ENCODE assay signal across 9 mouse cellular contexts in genomic region chr19:7422656-7423027, GRCm38 (mm10). TPM values are rescaled to one million over a fixed set of nuclear protein-coding genes. Genes with fewer than 3 reads are reported as not detected.
DNase-seq lines count a peak whose midpoint lies in the region; ATAC-seq lines count a peak whose summit lies in the region.
"Had no signal": no experiment of that assay in that cellular context is flagged by ENCODE, and none has a peak within 500 bp of the region (broad histone marks: within the 10 kb centered on the region; RNA-seq: fewer than 3 reads in every experiment).

No protein-coding gene starts in this region.

- DNase-seq in kidney, postnatal 4 days: no peak
- peak; percentile 35 for DNase-seq in embryonic facial prominence, embryonic 11.5 days (ENCODE audit: low spot score)
- DNase-seq in midbrain, embryonic 14.5 days: no peak
- DNase-seq in B cell, adult 2 months: no peak
- DNase-seq in cerebellum, adult 18-20 months: no peak
- no peak for DNase-seq in spleen, postnatal 10 days (ENCODE audit: low spot score in 2 of 2)

- H3K4me1 ChIP-seq in kidney, embryonic 14.5 days (ENCODE audit: control insufficient read depth, insufficient read depth, low read length): peaks cover 56% of the 10 kb centered on the region
- H3K4me1 ChIP-seq in embryonic facial prominence, embryonic 11.5 days (ENCODE audit: control insufficient read depth, insufficient read depth, low read length): peaks cover 32% of the 10 kb centered on the region
- peaks cover 68% of the 10 kb centered on the region for H3K4me1 ChIP-seq in hindbrain, embryonic 15.5 days (replicated peaks)
- peaks cover 64% of the 10 kb centered on the region for H3K4me1 ChIP-seq in midbrain, embryonic 14.5 days (ENCODE audit: control insufficient read depth, insufficient read depth, low read length)

- H3K36me3 ChIP-seq in kidney, embryonic 14.5 days (ENCODE audit: control insufficient read depth, insufficient read depth, low read length): peaks cover 66% of the 10 kb centered on the region
- peaks cover 13% of the 10 kb centered on the region for H3K36me3 ChIP-seq in embryonic facial prominence, embryonic 11.5 days (replicated peaks; ENCODE audit: control insufficient read depth, insufficient read depth, low read depth, low read length)
- peaks cover 27% of the 10 kb centered on the region for H3K36me3 ChIP-seq in hindbrain, embryonic 15.5 days
- H3K36me3 ChIP-seq in midbrain, embryonic 14.5 days (ENCODE audit: control insufficient read depth, insufficient read depth, low read length): peaks cover 76% of the 10 kb centered on the region

- 9% methylated on average over 35 of the region's 35 CpGs for WGBS in kidney, embryonic 14.5 days
- WGBS in embryonic facial prominence, embryonic 11.5 days: 11% methylated on average over 26 of the region's 35 CpGs
- WGBS in hindbrain, embryonic 15.5 days: 13% methylated on average over 29 of the region's 35 CpGs
- 3% methylated on average over 35 of the region's 35 CpGs for WGBS in midbrain, embryonic 14.5 days

- peak overlapping the region; percentile 20 for H3K4me3 ChIP-seq in kidney, embryonic 14.5 days (ENCODE audit: low read length)
- H3K4me3 ChIP-seq in embryonic facial prominence, embryonic 11.5 days (ENCODE audit: low read depth, low read length): peak overlapping the region; percentile 4; the same call in 1 of the 2 replicates
- H3K4me3 ChIP-seq in hindbrain, embryonic 15.5 days: peak overlapping the region; percentile 34
- H3K4me3 ChIP-seq in midbrain, embryonic 14.5 days (replicated peaks; ENCODE audit: low read depth, low read length): peak overlapping the region; percentile 35
- H3K4me3 ChIP-seq: erythroblast, embryonic 14.5 days had no signal

- H3K9me3 ChIP-seq in kidney, embryonic 14.5 days (ENCODE audit: control insufficient read depth, low read length): no peaks in the 10 kb centered on the region
- H3K9me3 ChIP-seq in embryonic facial prominence, embryonic 11.5 days (replicated peaks; ENCODE audit: control insufficient read depth, low read length): no peaks in the 10 kb centered on the region
- H3K9me3 ChIP-seq in hindbrain, embryonic 15.5 days: no peaks in the 10 kb centered on the region
- H3K9me3 ChIP-seq in midbrain, embryonic 14.5 days (ENCODE audit: control insufficient read depth, low read length): no peaks in the 10 kb centered on the region

- peak overlapping the region; percentile 31 for H3K4me2 ChIP-seq in kidney, embryonic 14.5 days (replicated peaks; ENCODE audit: low read depth, low read length)
- H3K4me2 ChIP-seq in embryonic facial prominence, embryonic 11.5 days (ENCODE audit: low read depth, low read length): peak overlapping the region; percentile 42
- H3K4me2 ChIP-seq in hindbrain, embryonic 15.5 days: peak overlapping the region; percentile 93
- H3K4me2 ChIP-seq in midbrain, embryonic 14.5 days (ENCODE audit: low read length): peak overlapping the region; percentile 95

- ATAC-seq in kidney, embryonic 14.5 days (ENCODE audit: low FRiP score, low TSS enrichment): peak; percentile 16; the same call in 1 of the 2 replicates
- ATAC-seq in embryonic facial prominence, embryonic 11.5 days (replicated peaks; ENCODE audit: insufficient number of reproducible peaks, low FRiP score, low TSS enrichment, low read depth): peak; percentile 16; the same call in 1 of the 2 replicates
- no peak for ATAC-seq in hindbrain, embryonic 15.5 days (ENCODE audit: low FRiP score, low read depth)
- no peak for ATAC-seq in midbrain, embryonic 14.5 days (ENCODE audit: low FRiP score, low TSS enrichment)

- H3K27ac ChIP-seq in kidney, embryonic 14.5 days (ENCODE audit: low read depth, low read length): peak overlapping the region; percentile 59
- H3K27ac ChIP-seq in embryonic facial prominence, embryonic 11.5 days (replicated peaks; ENCODE audit: low read depth, low read length): no peak overlapping the region
- peak overlapping the region; percentile 86 for H3K27ac ChIP-seq in hindbrain, embryonic 15.5 days (replicated peaks)
- H3K27ac ChIP-seq in midbrain, embryonic 14.5 days (replicated peaks; ENCODE audit: low read depth, low read length): peak overlapping the region; percentile 93

- no peaks in the 10 kb centered on the region; the same call in 1 of the 2 replicates for H3K27me3 ChIP-seq in kidney, embryonic 14.5 days (ENCODE audit: control insufficient read depth, insufficient read depth, low read length)
- no peaks in the 10 kb centered on the region for H3K27me3 ChIP-seq in embryonic facial prominence, embryonic 11.5 days (ENCODE audit: control insufficient read depth, insufficient read depth, low read length)
- no peaks in the 10 kb centered on the region for H3K27me3 ChIP-seq in hindbrain, embryonic 15.5 days
- H3K27me3 ChIP-seq in midbrain, embryonic 14.5 days (ENCODE audit: control insufficient read depth, insufficient read depth, low read length): no peaks in the 10 kb centered on the region

- peak overlapping the region; percentile 46 for H3K9ac ChIP-seq in kidney, embryonic 14.5 days (ENCODE audit: low read depth, low read length)
- H3K9ac ChIP-seq in embryonic facial prominence, embryonic 11.5 days (replicated peaks; ENCODE audit: low read length): peak overlapping the region; percentile 48
- peak overlapping the region; percentile 55 for H3K9ac ChIP-seq in hindbrain, embryonic 15.5 days
- H3K9ac ChIP-seq in midbrain, embryonic 14.5 days (replicated peaks; ENCODE audit: low read length): peak overlapping the region; percentile 100

RNA-seq across cellular contexts. Expression of gene 2700081O15Rik, which starts 5.2 kb away (rescaled TPM):
- polyA plus RNA-seq in kidney, embryonic 14.5 days (2014; fragmentation: Nextera tagmentation; extraction: Ambion mirVana): 9.8 and 10.4 TPM in 2 replicates
- polyA plus RNA-seq in embryonic facial prominence, embryonic 11.5 days (2014; fragmentation: Nextera tagmentation; extraction: Ambion mirVana): 10.4 and 11.4 TPM in 2 replicates
- 15.3 and 17.2 TPM in 2 replicates for polyA plus RNA-seq in hindbrain, embryonic 15.5 days (2015; fragmentation: Nextera tagmentation; extraction: Ambion mirVana)
- polyA plus RNA-seq in midbrain, embryonic 14.5 days (2014; fragmentation: Nextera tagmentation; extraction: Ambion mirVana): 18.5 and 19.5 TPM in 2 replicates

RNA-seq across cellular contexts. Expression of gene Spindoc, which starts 39.8 kb away (rescaled TPM):
- 24.5 and 35.8 TPM in 2 replicates for polyA plus RNA-seq in kidney, embryonic 14.5 days (2014; fragmentation: Nextera tagmentation; extraction: Ambion mirVana)
- polyA plus RNA-seq in embryonic facial prominence, embryonic 11.5 days (2014; fragmentation: Nextera tagmentation; extraction: Ambion mirVana): 22.4 and 24.8 TPM in 2 replicates
- polyA plus RNA-seq in hindbrain, embryonic 15.5 days (2015; fragmentation: Nextera tagmentation; extraction: Ambion mirVana): 28.9 and 32.2 TPM in 2 replicates
- polyA plus RNA-seq in midbrain, embryonic 14.5 days (2014; fragmentation: Nextera tagmentation; extraction: Ambion mirVana): 26.9 and 48.1 TPM in 2 replicates

Comparison
In these comparisons a context has a peak if more than half of its experiments do, and no peak if none do; other contexts are left out.
1. ATAC-seq: peak in kidney, embryonic 14.5 days (single experiment) and embryonic facial prominence, embryonic 11.5 days (single experiment); none in hindbrain, embryonic 15.5 days (single experiment) and midbrain, embryonic 14.5 days (single experiment).
2. H3K4me2 ChIP-seq: peak in every context shown above with its lines; median percentile 95 in midbrain, embryonic 14.5 days; 93 in hindbrain, embryonic 15.5 days; 42 in embryonic facial prominence, embryonic 11.5 days; 31 in kidney, embryonic 14.5 days.
3. H3K9ac ChIP-seq: peak in every context shown above with its lines; median percentile 100 in midbrain, embryonic 14.5 days; 55 in hindbrain, embryonic 15.5 days; 48 in embryonic facial prominence, embryonic 11.5 days; 46 in kidney, embryonic 14.5 days.
4. Peak in every context shown above with its lines, with median percentiles within 50 percentile points of each other: H3K4me3 ChIP-seq.